31 mouse cellular contexts compared by ENCODE assay signal in the genomic region with DNA sequence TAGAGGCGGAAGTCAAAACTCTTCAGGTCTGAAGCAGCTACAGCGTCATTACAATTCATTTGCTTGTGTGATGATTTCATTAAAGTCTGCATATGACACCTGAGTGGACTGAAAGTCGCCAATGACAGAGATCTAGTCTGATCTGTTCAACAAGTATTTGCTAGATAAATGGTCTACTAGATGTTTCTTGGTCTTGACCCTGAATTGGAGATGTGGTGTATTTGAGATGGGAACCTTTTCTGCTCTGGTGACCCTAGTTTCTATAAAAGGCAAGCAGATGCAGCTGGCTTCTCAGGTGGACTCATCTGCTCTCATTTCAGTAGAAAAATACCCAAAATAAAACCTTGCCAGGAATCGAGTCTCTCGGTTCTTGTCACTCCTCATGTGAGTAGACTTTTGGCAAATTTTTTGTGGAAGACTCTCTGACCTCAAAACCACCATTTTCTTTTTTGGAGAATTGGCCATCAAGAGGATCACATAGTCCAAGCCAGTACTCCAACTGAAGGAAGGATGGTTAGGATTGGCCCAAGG. TPM values are rescaled to one million over a fixed set of nuclear protein-coding genes. Genes with fewer than 3 reads are reported as not detected.
"Had no signal": no experiment of that assay in that cellular context is flagged by ENCODE, and none has a peak within 500 bp of the region (broad histone marks: within the 10 kb centered on the region; RNA-seq: fewer than 3 reads in every experiment).

No protein-coding gene starts in this region.

- DNase-seq: gastrocnemius, postnatal 14 days; gastrocnemius, postnatal 36 days; heart, adult 11 months; heart, adult 2 months; heart, postnatal 14 days; heart, postnatal 36 days; kidney, adult 11 months; kidney, adult 2 months; kidney, adult 9 months; kidney, postnatal 14 days; kidney, postnatal 36 days; layer of hippocampus, adult 9-11 months; layer of hippocampus, postnatal 36 days; left cerebral cortex, postnatal 4 days had no signal

- H3K4me1 ChIP-seq: heart, embryonic 15.5 days; hindbrain, embryonic 13.5 days; hindbrain, embryonic 15.5 days; kidney, embryonic 15.5 days; limb, embryonic 13.5 days; limb, embryonic 15.5 days had no signal

- H3K27ac ChIP-seq: heart, adult 2 months; heart, embryonic 13.5 days; heart, embryonic 15.5 days; hindbrain, embryonic 13.5 days; hindbrain, embryonic 15.5 days; hindbrain, postnatal 0 days; kidney, embryonic 15.5 days; kidney, postnatal 0 days; limb, embryonic 13.5 days; limb, embryonic 15.5 days had no signal

- H3K36me3 ChIP-seq: heart, embryonic 13.5 days; heart, embryonic 15.5 days; hindbrain, embryonic 13.5 days; hindbrain, embryonic 15.5 days; kidney, embryonic 15.5 days; limb, embryonic 13.5 days; limb, embryonic 15.5 days had no signal

- H3K27me3 ChIP-seq: heart, embryonic 13.5 days; heart, embryonic 15.5 days; hindbrain, embryonic 15.5 days; kidney, embryonic 15.5 days; limb, embryonic 13.5 days; limb, embryonic 15.5 days had no signal

- ATAC-seq: hindbrain, postnatal 0 days; intestine, embryonic 16.5 days had no signal

- H3K4me3 ChIP-seq: heart, adult 2 months; heart, embryonic 13.5 days; heart, embryonic 15.5 days; hindbrain, embryonic 13.5 days; hindbrain, embryonic 15.5 days; kidney, embryonic 15.5 days; limb, embryonic 13.5 days; limb, embryonic 15.5 days had no signal

RNA-seq across cellular contexts. Expression of gene Pou2af1, which starts 12.2 kb away (rescaled TPM):
- total RNA-seq: gastrocnemius, adult 8-10 months; layer of hippocampus, adult 8-10 months; layer of hippocampus, postnatal 14 days; layer of hippocampus, postnatal 36 days; left cerebral cortex, adult 18-20 months; left cerebral cortex, postnatal 10 days; left cerebral cortex, postnatal 4 days had no signal
- polyA plus RNA-seq: heart, embryonic 13.5 days; hindbrain, embryonic 11.5 days; kidney, embryonic 15.5 days; kidney, postnatal 0 days; limb, embryonic 11.5 days; limb, embryonic 13.5 days had no signal
